Mouse (Mus musculus) embryonic facial prominence, embryonic 14.5 days (tissue): ENCODE data around the gene Eno3. TPM values are rescaled to one million over a fixed set of nuclear protein-coding genes. Genes with fewer than 3 reads are reported as not detected.

Experiments
- ATAC-seq: fragments of 200-750 bp; cut with Nextera tagmentation; 2 replicates; pipeline ENCODE4 v1.8.0; 2017; ENCODE audit warnings: low read depth, moderate number of reproducible peaks, moderate TSS enrichment
- DNase-seq: peaks from one replicate; pipeline ENCODE4 v3.0.0-alpha.2; 2015; ENCODE audit warnings: low spot score
- H3K27ac ChIP-seq: fragments of 300-500 bp; sonication (generic); replicated peaks from 2 replicates; pipeline ENCODE4 v1.5.1; 2014; ENCODE audit warnings: low read depth, mild to moderate bottlenecking, low read length, moderate library complexity
- H3K27me3 ChIP-seq: fragments of 300-500 bp; sonication (generic); replicated peaks from 2 replicates; pipeline ENCODE4 v1.6.1; 2014; ENCODE audit warnings: low read length; ENCODE audit not compliant: control insufficient read depth, insufficient read depth
- H3K36me3 ChIP-seq: fragments of 300-500 bp; sonication (generic); 2 replicates; pipeline ENCODE4 v1.6.1; 2014; ENCODE audit warnings: low read length, mixed read lengths; ENCODE audit not compliant: control insufficient read depth, insufficient read depth
- H3K4me1 ChIP-seq: fragments of 300-500 bp; sonication (generic); 2 replicates; pipeline ENCODE4 v1.6.1; 2014; ENCODE audit warnings: antibody characterized with exemption, low read length; ENCODE audit not compliant: control insufficient read depth, insufficient read depth
- H3K4me2 ChIP-seq: fragments of 300-500 bp; sonication (generic); 2 replicates; pipeline ENCODE4 v1.6.1; 2014; ENCODE audit warnings: low read depth, mild to moderate bottlenecking, low read length, moderate library complexity, mixed read lengths
- H3K4me3 ChIP-seq: fragments of 300-500 bp; sonication (generic); 2 replicates; pipeline ENCODE4 v1.5.1; 2014; ENCODE audit warnings: low read depth, mild to moderate bottlenecking, low read length
- H3K9ac ChIP-seq: fragments of 300-500 bp; sonication (generic); 2 replicates; pipeline ENCODE4 v1.6.1; 2014; ENCODE audit warnings: low read depth, mild to moderate bottlenecking, low read length, moderate library complexity, mixed read lengths
- H3K9me3 ChIP-seq: fragments of 300-500 bp; sonication (generic); 2 replicates; pipeline ENCODE4 v1.6.1; 2016; ENCODE audit warnings: low read length; ENCODE audit not compliant: control insufficient read depth
- WGBS: fragments of 180-500 bp; shearing (Covaris S2); extraction: QIAGEN DNeasy Blood & Tissue Kit; methylation state at CpG from one replicate; pipeline ENCODE4 v1.1.7; 2014; 5-methylcytosine and 5-hydroxymethylcytosine counted together
- polyA plus RNA-seq: library from polyadenylated mRNA; unstranded; fragments of >200 nt; fragmentation: Nextera tagmentation; extraction: Ambion mirVana; gene quantifications from 2 replicates; pipeline ENCODE4 v1.2.1, GENCODE M21; 2014

Eno3 gene
- polyA plus RNA-seq, 1 experiment from 2014 or later = 289 TPM

GRCm38 (mm10) chr11:70667271-70668150 lies 10.5 kb downstream of the Eno3 start:
- peak overlapping the region; percentile 65 for H3K9ac ChIP-seq
- peak overlapping the region; percentile 62 for H3K4me3 ChIP-seq
- peaks cover 40% of the 10 kb centered on the region for H3K36me3 ChIP-seq
- ATAC-seq = no peak
- no peaks in the 10 kb centered on the region for H3K9me3 ChIP-seq
- DNase-seq = no peak
- H3K4me1 ChIP-seq = peaks cover 10% of the 10 kb centered on the region
- H3K4me2 ChIP-seq = peak overlapping the region; percentile 70
- H3K27ac ChIP-seq = peak overlapping the region; percentile 77
- 48% methylated on average over 14 of the region's 14 CpGs for WGBS
- H3K27me3 ChIP-seq = no peaks in the 10 kb centered on the region

GRCm38 (mm10) chr11:70668335-70668770 lies 11.4 kb downstream of the Eno3 start:
- peak overlapping the region; percentile 65 for H3K9ac ChIP-seq
- no peaks in the 10 kb centered on the region for H3K27me3 ChIP-seq
- DNase-seq = no peak
- H3K4me1 ChIP-seq = peaks cover 10% of the 10 kb centered on the region
- H3K27ac ChIP-seq = peak overlapping the region; percentile 77
- peak overlapping the region; percentile 70 for H3K4me2 ChIP-seq
- peaks cover 32% of the 10 kb centered on the region for H3K36me3 ChIP-seq
- 1% methylated on average over 15 of the region's 15 CpGs for WGBS
- peak; percentile 59 for ATAC-seq
- H3K9me3 ChIP-seq = no peaks in the 10 kb centered on the region
- peak overlapping the region; percentile 62 for H3K4me3 ChIP-seq

DNA sequence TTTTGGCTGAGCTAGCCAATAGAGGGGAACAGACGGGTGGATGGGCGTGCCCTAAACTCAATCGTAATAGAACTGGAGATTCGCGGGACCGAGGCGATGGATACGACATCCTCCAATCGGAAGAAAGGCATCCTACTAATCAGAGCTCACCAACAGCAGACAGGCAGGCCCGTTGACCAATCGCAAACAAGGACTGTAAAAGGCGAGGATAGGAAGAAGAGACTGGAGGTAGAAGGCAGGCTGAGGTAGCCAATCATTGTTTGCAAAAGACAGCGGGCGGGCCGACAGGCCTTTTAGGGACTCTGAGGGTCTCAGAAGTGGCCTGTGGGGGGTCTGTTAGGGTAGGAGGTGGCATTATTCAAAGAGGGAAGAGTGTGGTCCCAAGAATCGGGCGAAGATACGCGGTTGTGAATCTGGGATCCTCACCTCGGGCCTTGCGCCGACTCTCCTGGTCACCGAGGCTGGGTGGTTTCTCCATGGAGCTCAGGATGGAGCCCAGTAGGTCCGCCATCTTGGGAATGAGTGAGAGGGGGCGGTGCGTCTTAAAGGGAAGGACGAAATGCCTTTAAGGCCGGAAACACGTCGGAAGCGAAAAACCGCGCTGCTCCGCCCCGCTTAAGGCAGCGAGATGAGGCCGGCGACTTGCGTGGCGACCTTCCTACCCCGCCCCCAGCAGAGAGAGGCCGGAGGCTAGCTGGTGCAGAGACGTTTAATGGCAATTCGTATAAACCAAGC lies 11.9 kb downstream of the Eno3 start, which contains the start of gene Spag7:
Gene Spag7, minus strand, starts transcription at position 646 of the 735 bp plus-strand sequence.
- no peaks in the 10 kb centered on the region for H3K27me3 ChIP-seq
- H3K9ac ChIP-seq = peak within 1 kb of the TSS; percentile 74
- under 1% methylated on average over 43 of the region's 44 CpGs for WGBS
- H3K4me3 ChIP-seq = peak within 1 kb of the TSS; percentile 62
- H3K9me3 ChIP-seq = no peaks in the 10 kb centered on the region
- peaks cover 10% of the 10 kb centered on the region for H3K4me1 ChIP-seq
- ATAC-seq (peak; percentile 96), DNase-seq (peak; percentile 100)
- peak within 1 kb of the TSS; percentile 96 for H3K27ac ChIP-seq
- peak within 1 kb of the TSS; percentile 70 for H3K4me2 ChIP-seq
- H3K36me3 ChIP-seq = peaks cover 33% of the 10 kb centered on the region

- peak overlapping the region; percentile 70 for H3K4me2 ChIP-seq
- peak overlapping the region; percentile 74 for H3K9ac ChIP-seq
- H3K36me3 ChIP-seq = peaks cover 32% of the 10 kb centered on the region
- no peaks in the 10 kb centered on the region for H3K9me3 ChIP-seq
- H3K4me1 ChIP-seq = peaks cover 10% of the 10 kb centered on the region
- ATAC-seq (peak; percentile 15), DNase-seq (peak; percentile 92)
- H3K27ac ChIP-seq = peak overlapping the region; percentile 96
- 1% methylated on average over 31 of the region's 31 CpGs for WGBS
- H3K27me3 ChIP-seq = no peaks in the 10 kb centered on the region
- peak overlapping the region; percentile 62 for H3K4me3 ChIP-seq
Observed at GRCm38 (mm10) chr11:70669582-70670345, 12.8 kb downstream of the Eno3 start.

GRCm38 (mm10) chr11:70670483-70670882 lies 13.5 kb downstream of the Eno3 start:
- Histone ChIP-seq H3K27me3 (no peaks in the 10 kb centered on the region), H3K36me3 (peaks cover 32% of the 10 kb centered on the region), H3K9ac (peak overlapping the region; percentile 74), H3K4me3 (peak overlapping the region; percentile 62), H3K4me1 (peaks cover 10% of the 10 kb centered on the region), H3K4me2 (peak overlapping the region; percentile 70), H3K27ac (peak overlapping the region; percentile 96), H3K9me3 (no peaks in the 10 kb centered on the region)
- 43% methylated on average over 14 of the region's 14 CpGs for WGBS
- no peak for DNase-seq
- ATAC-seq = no peak

DNA sequence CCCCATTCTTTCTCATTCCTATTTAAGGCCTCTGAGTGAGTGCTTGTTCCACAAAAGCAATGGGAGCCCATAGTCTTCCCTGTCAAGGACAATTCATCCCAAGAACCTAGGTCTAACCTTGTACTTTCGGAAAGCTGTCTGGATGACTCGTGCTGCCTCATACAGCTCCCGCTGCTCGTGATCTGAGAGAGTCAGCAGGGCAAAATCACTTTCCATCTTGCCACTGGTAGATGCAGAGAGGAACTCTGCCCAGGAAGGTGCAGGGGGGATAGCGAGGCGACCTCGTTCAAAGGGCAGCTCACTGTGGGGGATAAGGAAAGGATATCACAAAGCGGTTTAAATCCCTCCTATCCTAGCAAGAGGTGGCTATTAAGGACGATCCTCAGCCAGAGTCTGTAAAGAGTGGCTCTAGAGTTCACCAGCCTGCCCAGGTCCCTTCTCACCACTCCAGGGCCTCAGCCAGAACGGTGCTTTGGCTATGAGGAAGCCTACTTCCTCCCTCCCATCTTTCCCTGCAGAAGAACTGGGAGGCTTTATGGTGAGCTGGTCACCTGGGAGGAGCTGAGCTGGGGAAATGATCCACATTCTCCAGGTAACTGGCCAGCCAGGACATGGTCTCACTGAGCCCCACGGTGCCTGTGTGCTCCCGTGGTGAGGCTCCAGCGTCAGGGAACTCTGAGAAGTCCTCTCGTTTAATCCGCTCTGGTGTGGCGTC lies 14.5 kb downstream of the Eno3 start:
- peaks cover 36% of the 10 kb centered on the region for H3K36me3 ChIP-seq
- H3K9me3 ChIP-seq = no peaks in the 10 kb centered on the region
- H3K4me2 ChIP-seq = no peak overlapping the region
- H3K27me3 ChIP-seq = no peaks in the 10 kb centered on the region
- DNase-seq (no peak), ATAC-seq (no peak)
- no peak overlapping the region; the same call in 1 of the 2 replicates for H3K4me3 ChIP-seq
- WGBS = 87% methylated on average over 16 of the region's 16 CpGs
- H3K4me1 ChIP-seq = peaks cover 10% of the 10 kb centered on the region
- no peak overlapping the region for H3K9ac ChIP-seq
- H3K27ac ChIP-seq = no peak overlapping the region

- H3K27me3 ChIP-seq = no peaks in the 10 kb centered on the region
- no peak overlapping the region for H3K9ac ChIP-seq
- ATAC-seq (no peak), DNase-seq (no peak)
- WGBS = 69% methylated on average over 6 of the region's 6 CpGs
- H3K4me1 ChIP-seq = 0 out of 2 replicates have a peak, but pooled peaks cover 4% of the 10 kb centered on the region
- H3K27ac ChIP-seq = no peak overlapping the region
- H3K4me2 ChIP-seq = no peak overlapping the region
- H3K9me3 ChIP-seq = no peaks in the 10 kb centered on the region
- H3K4me3 ChIP-seq = no peak overlapping the region
- peaks cover 42% of the 10 kb centered on the region for H3K36me3 ChIP-seq
Observed at GRCm38 (mm10) chr11:70674014-70674413, 17.0 kb downstream of the Eno3 start.
